Mouse (Mus musculus) common myeloid progenitor, adult 5-6 weeks (primary cell): Measurements from ENCODE around the gene Mybph. TPM values are rescaled to one million over a fixed set of nuclear protein-coding genes. Genes with fewer than 3 reads are reported as not detected.

ENCODE experiments used
- total RNA-seq: library from RNA; stranded (forward); fragments of 200-1000, 187-1606 nt; gene quantifications from 2 replicates; pipeline ENCODE4 v1.2.3, GENCODE M21; 2017

Mybph gene
- total RNA-seq, 1 experiment from 2014 or later: not detected

Other genes starting within 250 kb of the Mybph start
- gene Fmod, start 156.2 kb upstream of the Mybph start, total RNA-seq: not detected in 2 replicates
- gene Btg2, start 114.3 kb upstream of the Mybph start, total RNA-seq: 87.7 and 93.6 TPM in 2 replicates
- 0.53 and 0.55 TPM in 2 replicates for gene Chit1, start 82.2 kb upstream of the Mybph start, total RNA-seq
- 3.1 and 8.3 TPM in 2 replicates for gene Chil1, start 11.3 kb upstream of the Mybph start, total RNA-seq
- gene Adora1, start 42.0 kb downstream of the Mybph start, total RNA-seq: not detected in 2 replicates
- gene Myog, start 96.5 kb downstream of the Mybph start, total RNA-seq: not detected in 2 replicates
- gene Ppfia4, start 139.5 kb downstream of the Mybph start, total RNA-seq: 5.1 and 5.3 TPM in 2 replicates
- 44.0 and 51.2 TPM in 2 replicates for gene Tmem183a, start 168.5 kb downstream of the Mybph start, total RNA-seq
- gene 4933406M09Rik, start 192.5 kb downstream of the Mybph start, total RNA-seq: not detected in 2 replicates
- 22.5 and 23.4 TPM in 2 replicates for gene Cyb5r1, start 212.1 kb downstream of the Mybph start, total RNA-seq
- gene Adipor1, start 221.9 kb downstream of the Mybph start, total RNA-seq: 29.5 and 36.4 TPM in 2 replicates